Comparison of ENCODE assay signal across 1 mouse cellular context in genomic region chr4:134084999-134085398, GRCm38 (mm10).
TF ChIP-seq lines count a peak whose summit lies in the region.

No protein-coding gene starts in this region.

TF ChIP-seq in CH12.LX, 34 proteins besides CTCF, POLR2A, EP300 and RAD21:
- TF ChIP-seq TBP (conservative IDR thresholded peaks at IDR 0.05; ENCODE audit: low read depth, low read length) (no peak), SMC3 (IDR thresholded peaks at IDR 0.05; ENCODE audit: low read depth, low read length) (no peak), USF2 (conservative IDR thresholded peaks at IDR 0.05; ENCODE audit: low read depth, low read length) (no peak), MEF2A (IDR thresholded peaks at IDR 0.05; ENCODE audit: borderline replicate concordance, low read depth, low read length) (no peak), JUN (IDR thresholded peaks at IDR 0.05; ENCODE audit: insufficient read depth, low read depth, low read length) (no peak), TCF12 (IDR thresholded peaks at IDR 0.05; ENCODE audit: low read depth, low read length) (no peak), JUND (conservative IDR thresholded peaks at IDR 0.05; ENCODE audit: low read depth, low read length) (no peak), PAX5 (IDR thresholded peaks at IDR 0.05; ENCODE audit: low read length) (no peak), ETS1 (conservative IDR thresholded peaks at IDR 0.05; ENCODE audit: low read depth, low read length) (no peak), USF1 (IDR thresholded peaks at IDR 0.05; ENCODE audit: low read depth, low read length) (no peak), CHD2 (IDR thresholded peaks at IDR 0.05; ENCODE audit: low read length) (no peak), IRF4 (IDR thresholded peaks at IDR 0.05; ENCODE audit: low read depth, low read length) (no peak), SIN3A (IDR thresholded peaks at IDR 0.05; ENCODE audit: low read length) (no peak), ZKSCAN1 (IDR thresholded peaks at IDR 0.05; ENCODE audit: borderline replicate concordance, low read depth, low read length) (no peak), KAT2A (IDR thresholded peaks at IDR 0.05; ENCODE audit: insufficient replicate concordance, low read length) (no peak), ZNF384 (IDR thresholded peaks at IDR 0.05; ENCODE audit: low read depth, low read length) (no peak), POLR2AphosphoS2 (IDR thresholded peaks at IDR 0.05; ENCODE audit: low read depth, low read length) (no peak)
